Mouse (Mus musculus) hematopoietic stem cell, adult 5-6 weeks (primary cell): ENCODE data around the gene Olfr819. TPM values are rescaled to one million over a fixed set of nuclear protein-coding genes. Genes with fewer than 3 reads are reported as not detected.
"Not testable (repeated sequence)": the region's sequence is repeated elsewhere in the genome, so short reads cannot be mapped to it uniquely, and the experiment has no call there.

Source experiments
- ATAC-seq, 2 experiments: fragments of 125-278 bp in 1 of 2; replicated peaks in 1 of 2; 2 replicates each; pipeline ENCODE4 v1.8.0; 2016 to 2017; ENCODE audit warnings: inconsistent platforms in 2 of 2, mild to moderate bottlenecking in 2 of 2, moderate number of reproducible peaks in 2 of 2, low read depth in 1 of 2, moderate TSS enrichment in 1 of 2; ENCODE audit not compliant: low FRiP score in 2 of 2, poor library complexity in 2 of 2, severe bottlenecking in 2 of 2, insufficient read depth in 1 of 2, low TSS enrichment in 1 of 2
- total RNA-seq: library from RNA; stranded (forward); fragments of 172-1452, 232-1000 nt; gene quantifications from 2 replicates; pipeline ENCODE4 v1.2.3, GENCODE M21; 2017

The Olfr819 gene
- not detected in 2 replicates for total RNA-seq

DNA sequence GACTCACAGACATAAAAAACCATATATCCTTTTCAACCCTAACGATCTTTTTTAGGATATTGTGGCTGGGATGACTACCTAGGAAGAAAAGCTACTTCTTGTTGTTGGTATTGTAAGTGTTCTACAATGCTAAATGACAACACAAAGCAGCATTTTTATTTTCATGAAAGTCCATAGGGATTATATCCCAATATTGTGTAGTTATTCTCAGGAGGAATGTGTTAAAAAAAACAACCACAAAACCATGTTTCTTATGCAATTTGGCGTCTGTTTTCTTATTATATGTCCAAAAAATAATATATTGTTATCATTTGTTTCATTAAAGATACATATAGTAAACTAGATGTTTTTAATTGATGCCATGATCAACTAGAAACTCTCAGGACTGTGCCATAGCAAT lies at the start of gene Olfr819:
TSS of gene Olfr819 (minus strand) at position 101 of the 400 bp plus-strand sequence.
- ATAC-seq = not testable (repeated sequence)

DNA sequence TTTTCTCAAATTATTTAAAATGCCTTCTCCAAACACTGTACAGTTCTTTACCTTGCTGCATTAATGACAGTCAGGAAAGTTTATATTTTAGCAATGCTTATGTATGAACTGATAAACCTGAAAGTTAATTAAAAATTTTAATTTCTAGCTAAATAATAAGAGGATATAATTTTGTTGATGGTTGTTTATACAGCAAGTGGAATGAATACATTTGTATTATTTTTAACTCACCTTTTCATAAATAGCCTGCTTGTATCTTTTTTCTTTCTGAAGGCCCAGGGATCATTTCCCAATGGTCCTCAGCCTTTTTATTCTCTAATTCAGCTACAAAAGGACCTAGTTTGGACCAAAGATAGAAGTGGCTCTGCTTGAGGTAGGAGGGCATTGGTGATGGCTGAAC lies 45.3 kb upstream of the Olfr819 start, which contains the start of gene Olfr820:
TSS of gene Olfr820 (plus strand) at position 301 of the 400 bp plus-strand sequence.
- no peak for ATAC-seq

DNA sequence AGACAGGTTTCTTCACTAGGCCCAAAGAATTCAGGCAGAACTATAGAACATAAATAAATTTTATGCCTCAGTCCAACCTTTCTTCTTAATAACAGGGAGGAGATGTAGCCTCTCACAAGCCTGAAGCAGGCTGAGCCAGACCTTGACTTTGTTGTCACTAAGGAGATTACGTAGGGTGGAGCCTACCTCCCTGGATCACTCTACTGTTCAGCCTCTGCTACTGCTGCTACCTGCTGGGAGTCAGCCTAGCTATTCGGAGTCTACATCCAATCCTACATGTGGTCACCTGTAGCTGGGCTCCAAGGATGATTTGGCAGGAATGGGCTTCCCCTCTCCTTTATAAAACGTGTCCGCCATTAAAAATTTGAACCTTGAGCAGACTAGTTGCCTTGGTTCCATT lies 38.3 kb upstream of the Olfr819 start:
- ATAC-seq = not testable (repeated sequence)

DNA sequence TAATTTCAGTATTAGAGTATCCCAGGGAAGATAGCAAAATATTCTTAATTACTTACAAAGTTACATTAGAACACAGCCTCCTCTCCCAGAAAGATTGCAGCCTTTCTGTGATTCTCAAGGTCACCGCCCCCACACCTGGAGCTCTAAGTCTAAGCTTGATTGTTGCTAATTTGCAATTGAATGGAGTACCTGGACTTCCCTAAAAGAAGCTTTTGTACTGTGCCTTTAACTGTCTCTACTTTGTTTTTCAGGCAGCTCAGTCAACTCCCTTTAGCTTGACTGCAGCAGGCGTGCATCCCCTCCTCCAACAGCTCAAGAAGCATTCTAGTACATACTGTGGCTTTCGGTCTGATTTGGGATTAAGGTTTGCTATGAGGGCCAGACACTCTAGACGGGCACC lies 37.0 kb upstream of the Olfr819 start:
- ATAC-seq = not testable (repeated sequence)

DNA sequence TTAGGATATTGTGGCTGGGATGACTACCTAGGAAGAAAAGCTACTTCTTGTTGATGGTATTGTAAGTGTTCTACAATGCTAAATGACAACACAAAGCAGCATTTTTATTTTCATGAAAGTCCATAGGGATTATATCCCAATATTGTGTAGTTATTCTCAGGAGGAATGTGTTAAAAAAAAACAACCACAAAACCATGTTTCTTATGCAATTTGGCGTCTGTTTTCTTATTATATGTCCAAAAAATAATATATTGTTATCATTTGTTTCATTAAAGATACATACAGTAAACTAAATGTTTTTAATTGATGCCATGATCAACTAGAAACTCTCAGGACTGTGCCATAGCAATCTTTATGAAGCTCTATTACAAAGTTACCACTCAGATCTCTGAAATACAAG lies 17.9 kb upstream of the Olfr819 start, which contains the start of gene Gm10310:
TSS of gene Gm10310 (minus strand) at position 101 of the 400 bp plus-strand sequence.
- ATAC-seq = not testable (repeated sequence)

DNA sequence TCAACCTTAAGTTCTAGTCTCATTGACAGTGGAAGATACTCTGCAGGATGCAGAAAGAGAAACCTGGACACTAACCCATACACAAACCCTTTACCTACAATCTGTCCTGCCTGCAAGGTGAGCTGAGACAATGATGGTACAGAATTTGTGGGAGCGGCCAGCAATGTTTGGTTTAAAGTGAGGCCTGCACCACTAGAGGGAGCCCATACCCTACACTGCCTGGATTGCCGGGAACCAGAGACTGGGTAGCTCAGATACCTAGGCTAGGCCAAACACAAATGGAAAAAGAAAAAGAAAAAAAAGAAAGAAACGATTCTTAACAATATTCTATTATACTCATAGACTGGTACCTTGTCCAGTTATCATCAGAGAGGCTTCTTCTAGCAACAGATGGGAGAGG lies 14.8 kb upstream of the Olfr819 start:
- peak; percentile 48 to 62; a peak in 3 of 4 replicates for ATAC-seq

DNA sequence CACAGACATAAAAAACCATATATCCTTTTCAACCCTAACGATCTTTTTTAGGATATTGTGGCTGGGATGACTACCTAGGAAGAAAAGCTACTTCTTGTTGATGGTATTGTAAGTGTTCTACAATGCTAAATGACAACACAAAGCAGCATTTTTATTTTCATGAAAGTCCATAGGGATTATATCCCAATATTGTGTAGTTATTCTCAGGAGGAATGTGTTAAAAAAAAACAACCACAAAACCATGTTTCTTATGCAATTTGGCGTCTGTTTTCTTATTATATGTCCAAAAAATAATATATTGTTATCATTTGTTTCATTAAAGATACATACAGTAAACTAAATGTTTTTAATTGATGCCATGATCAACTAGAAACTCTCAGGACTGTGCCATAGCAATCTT lies 9.0 kb upstream of the Olfr819 start, which contains the start of gene Olfr247:
TSS of gene Olfr247 (minus strand) at position 101 of the 400 bp plus-strand sequence.
- not testable (repeated sequence) for ATAC-seq

DNA sequence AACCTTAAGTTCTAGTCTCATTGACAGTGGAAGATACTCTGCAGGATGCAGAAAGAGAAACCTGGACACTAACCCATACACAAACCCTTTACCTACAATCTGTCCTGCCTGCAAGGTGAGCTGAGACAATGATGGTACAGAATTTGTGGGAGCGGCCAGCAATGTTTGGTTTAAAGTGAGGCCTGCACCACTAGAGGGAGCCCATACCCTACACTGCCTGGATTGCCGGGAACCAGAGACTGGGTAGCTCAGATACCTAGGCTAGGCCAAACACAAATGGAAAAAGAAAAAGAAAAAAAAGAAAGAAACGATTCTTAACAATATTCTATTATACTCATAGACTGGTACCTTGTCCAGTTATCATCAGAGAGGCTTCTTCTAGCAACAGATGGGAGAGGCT lies 5.9 kb upstream of the Olfr819 start:
- ATAC-seq = peak; percentile 42 to 73; a peak in 2 of 4 replicates

DNA sequence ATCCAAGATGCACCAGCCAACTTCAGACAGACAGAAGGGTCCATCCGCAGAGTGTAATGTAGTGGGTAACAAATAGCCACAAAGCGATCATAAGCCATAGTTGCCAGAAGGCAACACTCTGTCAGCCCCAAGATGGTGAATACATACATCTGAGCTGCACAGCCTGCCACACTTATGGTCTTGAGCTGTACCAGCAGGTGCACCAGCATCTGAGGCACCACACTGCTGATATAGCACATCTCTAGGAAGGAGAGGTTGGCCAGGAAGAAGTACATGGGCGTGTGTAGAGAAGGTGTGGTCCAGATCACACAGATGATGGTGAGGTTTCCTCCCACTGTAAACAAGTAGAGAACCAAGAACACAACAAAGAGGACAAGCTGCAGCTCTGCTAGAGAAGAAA lies 834 bp downstream of the Olfr819 start:
- ATAC-seq = peak in 1 of 2 experiments; percentile 27; a peak in 1 of 4 replicates

DNA sequence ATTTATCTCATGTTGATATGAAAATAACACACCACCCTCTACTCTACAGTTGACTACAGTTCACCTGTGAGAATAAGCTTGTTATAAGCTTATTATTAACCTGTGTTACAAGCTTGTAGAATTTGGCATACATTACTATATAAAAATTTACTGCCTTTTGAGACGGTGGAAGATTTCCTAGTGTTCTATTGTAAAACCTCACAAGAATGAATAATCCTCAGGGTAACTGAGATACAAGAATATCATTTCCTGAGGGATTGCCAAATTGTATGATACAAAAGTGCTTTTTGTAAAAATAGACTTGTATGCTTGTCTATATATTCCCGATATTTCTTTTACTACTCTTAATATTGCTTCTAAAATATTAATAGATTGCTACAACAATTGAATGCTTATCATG lies 18.1 kb downstream of the Olfr819 start, which contains the start of gene Olfr818:
TSS of gene Olfr818 (minus strand) at position 101 of the 400 bp plus-strand sequence.
- ATAC-seq = no peak

DNA sequence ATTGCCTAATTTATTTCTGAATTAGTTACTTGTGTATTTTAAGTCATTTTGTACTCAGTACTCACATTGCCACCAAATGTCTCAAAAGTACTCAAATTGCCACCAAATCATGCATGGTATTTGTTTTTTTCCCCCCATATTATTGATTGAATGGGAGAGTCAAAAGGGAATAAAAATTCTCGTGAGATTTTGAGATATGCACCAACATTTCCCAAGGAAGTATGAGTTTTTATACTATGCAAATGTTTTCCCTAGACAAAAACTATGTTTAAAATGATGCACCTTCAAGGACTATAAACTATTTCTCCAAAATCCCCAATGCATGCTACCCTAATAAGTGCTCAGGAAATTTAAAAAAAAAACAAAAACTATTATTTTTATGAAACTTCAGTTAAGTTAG lies 51.6 kb downstream of the Olfr819 start, which contains the start of gene Olfr816:
TSS of gene Olfr816 (minus strand) at position 101 of the 400 bp plus-strand sequence.
- ATAC-seq = no peak

Other genes starting within 250 kb of the Olfr819 start
- gene Olfr805, start 237.9 kb downstream of the Olfr819 start, total RNA-seq = not detected in 2 replicates
- not detected in 2 replicates for gene Olfr806, start 225.3 kb downstream of the Olfr819 start, total RNA-seq
- not detected in 2 replicates for gene Olfr807, start 209.5 kb downstream of the Olfr819 start, total RNA-seq
- not detected in 2 replicates for gene Olfr808, start 201.8 kb downstream of the Olfr819 start, total RNA-seq
- gene Olfr809, start 192.6 kb downstream of the Olfr819 start, total RNA-seq = not detected in 2 replicates
- gene Olfr810, start 172.3 kb downstream of the Olfr819 start, total RNA-seq = not detected in 2 replicates
- gene Olfr811, start 162.9 kb downstream of the Olfr819 start, total RNA-seq = not detected in 2 replicates
- not detected in 2 replicates for gene Olfr812, start 121.2 kb downstream of the Olfr819 start, total RNA-seq
- gene Olfr813, start 111.9 kb downstream of the Olfr819 start, total RNA-seq = not detected in 2 replicates
- gene Olfr814, start 87.4 kb downstream of the Olfr819 start, total RNA-seq = not detected in 2 replicates
- not detected in 2 replicates for gene Olfr815, start 61.4 kb downstream of the Olfr819 start, total RNA-seq
- not detected in 2 replicates for gene Olfr816, start 51.7 kb downstream of the Olfr819 start, total RNA-seq
- gene Olfr818, start 18.2 kb downstream of the Olfr819 start, total RNA-seq = not detected in 2 replicates
- gene Olfr247, start 8.9 kb upstream of the Olfr819 start, total RNA-seq = not detected in 2 replicates
- not detected in 2 replicates for gene Gm10310, start 17.8 kb upstream of the Olfr819 start, total RNA-seq
- gene Olfr820, start 45.4 kb upstream of the Olfr819 start, total RNA-seq = not detected in 2 replicates
- gene Olfr821, start 63.1 kb upstream of the Olfr819 start, total RNA-seq = not detected in 2 replicates
- not detected in 2 replicates for gene Olfr822, start 103.9 kb upstream of the Olfr819 start, total RNA-seq
- gene Olfr823, start 148.1 kb upstream of the Olfr819 start, total RNA-seq = not detected in 2 replicates
- gene Olfr824, start 162.7 kb upstream of the Olfr819 start, total RNA-seq = not detected in 2 replicates
- gene Olfr825, start 199.5 kb upstream of the Olfr819 start, total RNA-seq = not detected in 2 replicates
- not detected in 2 replicates for gene Olfr826, start 216.9 kb upstream of the Olfr819 start, total RNA-seq
- gene Olfr827, start 247.1 kb upstream of the Olfr819 start, total RNA-seq = not detected in 2 replicates